Mouse (Mus musculus): Measurements from ENCODE around the gene Tmsb15l. TPM values are rescaled to one million over a fixed set of nuclear protein-coding genes. Genes with fewer than 3 reads are reported as not detected.
"Not testable (repeated sequence)": the region's sequence is repeated elsewhere in the genome, so short reads cannot be mapped to it uniquely, and the experiment has no call there.

Gene Tmsb15l
- 5.6 and 6.3 TPM in 2 replicates for total RNA-seq (2015)
- total RNA-seq (2017) = 24.7 TPM in 2 replicates

DNA sequence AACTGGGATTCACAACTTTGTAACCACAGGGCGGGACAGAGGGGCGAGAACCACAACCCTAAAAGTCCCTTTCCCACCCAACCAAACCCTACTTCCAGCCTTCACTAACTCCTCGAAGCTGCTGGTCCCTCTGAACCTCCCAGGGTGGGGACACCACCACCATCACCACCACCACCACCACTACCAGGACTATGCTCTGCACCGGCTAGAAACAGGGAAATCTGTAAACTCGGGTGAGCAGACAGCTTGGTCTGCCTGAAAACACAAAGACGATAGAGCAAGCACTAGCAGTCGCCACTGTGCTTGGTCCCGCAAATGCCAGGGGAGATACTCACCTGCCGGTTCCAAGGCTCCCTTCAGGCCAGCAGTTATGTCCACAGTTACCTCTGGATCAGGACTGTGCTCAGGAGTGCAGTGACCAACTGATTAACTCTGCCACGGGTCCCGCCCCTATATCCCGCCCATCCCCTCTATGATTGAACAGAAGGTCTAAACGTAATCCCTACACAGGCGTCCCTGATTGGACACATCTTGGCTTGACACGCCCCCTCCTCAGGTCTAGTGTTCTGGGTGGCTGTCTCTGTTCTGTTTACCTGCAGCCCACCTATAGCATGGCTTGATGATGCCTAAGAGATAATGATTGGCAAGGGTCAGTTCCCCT is at the start of gene Tmsb15l, which contains the start of gene Tmsb15b1:
Gene Tmsb15l (minus strand): TSS at position 446 of the 661 bp plus-strand sequence.
Gene Tmsb15b1 (minus strand): TSS at position 451 of the 661 bp plus-strand sequence.
- peak; percentile 98 for ATAC-seq (replicated peaks; ENCODE audit: poor library complexity)

DNA sequence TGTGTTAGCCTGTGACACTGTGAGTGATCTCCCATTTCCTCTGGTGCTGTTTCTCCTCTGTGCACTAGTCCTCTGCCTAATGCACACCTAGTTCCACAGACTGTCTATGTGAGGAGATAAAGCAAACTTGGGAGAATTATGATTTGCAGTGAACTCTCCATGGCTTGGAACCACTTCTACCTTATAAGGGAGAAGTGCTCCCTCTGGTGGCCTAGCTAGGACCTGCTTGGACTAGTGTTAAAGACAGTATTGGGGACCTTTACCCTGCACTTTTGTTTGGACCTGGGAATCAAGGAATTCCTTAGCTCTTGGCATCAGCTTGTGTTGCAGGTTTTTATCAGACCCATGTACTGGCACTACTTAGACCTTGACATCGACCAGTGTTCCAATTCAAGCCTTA is 42.6 kb upstream of the Tmsb15l start:
- peak; percentile 88 for ATAC-seq (replicated peaks; ENCODE audit: poor library complexity)

DNA sequence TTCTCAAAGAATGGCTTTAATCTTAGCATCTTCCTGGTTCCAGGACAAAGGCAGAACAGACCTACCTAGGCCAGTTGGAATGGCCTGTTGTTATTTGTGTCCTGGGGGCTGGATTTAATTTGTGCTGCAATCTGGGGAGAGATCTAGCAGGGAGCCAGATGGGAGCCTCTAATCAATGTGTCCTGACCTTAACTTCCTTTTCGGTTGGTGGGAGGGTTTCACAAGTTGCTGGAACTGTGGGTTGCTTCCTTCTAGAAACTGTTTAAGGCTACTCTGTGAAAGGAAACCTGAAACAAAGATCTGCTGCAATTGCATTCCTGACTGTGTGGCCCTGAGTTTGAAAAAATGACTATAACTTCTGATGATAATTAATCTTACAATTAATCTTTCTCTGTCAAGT is 41.0 kb upstream of the Tmsb15l start:
- ATAC-seq (replicated peaks; ENCODE audit: poor library complexity) = peak; percentile 72

DNA sequence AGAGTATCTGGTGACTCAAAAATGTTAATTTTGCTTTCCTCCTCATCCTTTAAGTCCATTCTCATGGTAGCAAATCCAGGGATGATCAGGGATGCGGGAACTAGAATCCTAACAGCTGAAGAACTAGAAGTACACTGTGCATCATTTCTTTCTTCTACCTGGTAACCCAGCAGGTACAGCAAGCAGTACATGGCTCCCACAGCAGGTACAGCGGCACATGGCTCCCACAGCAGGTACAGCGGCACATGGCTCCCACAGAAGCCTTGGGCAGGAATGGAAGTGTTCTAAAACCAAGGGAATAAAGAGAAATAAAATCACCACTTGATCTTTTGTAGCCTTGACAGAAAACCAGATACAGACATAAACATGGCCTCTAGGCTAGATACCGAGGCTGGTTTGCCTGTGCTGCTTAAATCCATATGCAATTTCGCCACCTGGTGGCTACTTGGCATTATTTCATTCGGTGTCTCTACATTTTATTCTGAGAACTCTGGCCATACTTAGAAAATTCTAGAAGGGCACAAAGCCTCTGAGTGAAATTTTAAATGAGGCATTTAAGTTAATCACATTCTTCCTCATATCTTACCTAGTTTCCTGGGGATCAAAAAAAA is 38.5 kb upstream of the Tmsb15l start:
- peak; percentile 83 for ATAC-seq (replicated peaks; ENCODE audit: poor library complexity)

DNA sequence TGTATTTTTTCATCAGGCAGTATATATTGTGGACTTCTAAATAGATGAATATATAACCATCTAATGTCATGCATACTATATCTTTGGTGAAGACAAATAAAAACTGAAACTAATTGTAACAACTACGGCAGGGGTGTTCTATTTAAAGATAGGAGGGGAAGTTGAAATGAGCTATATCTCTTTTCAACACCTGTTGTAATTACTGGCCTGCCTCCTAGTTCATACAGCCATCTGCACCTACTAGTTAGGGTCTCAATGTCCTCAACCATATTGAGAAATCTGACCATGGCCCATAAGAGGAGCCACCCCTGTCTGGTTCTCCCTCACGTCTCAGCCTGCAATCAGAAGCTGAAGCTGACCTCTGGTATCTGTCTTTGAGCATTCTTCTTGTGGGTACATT is 19.6 kb upstream of the Tmsb15l start:
- no peak for ATAC-seq (replicated peaks; ENCODE audit: poor library complexity)

DNA sequence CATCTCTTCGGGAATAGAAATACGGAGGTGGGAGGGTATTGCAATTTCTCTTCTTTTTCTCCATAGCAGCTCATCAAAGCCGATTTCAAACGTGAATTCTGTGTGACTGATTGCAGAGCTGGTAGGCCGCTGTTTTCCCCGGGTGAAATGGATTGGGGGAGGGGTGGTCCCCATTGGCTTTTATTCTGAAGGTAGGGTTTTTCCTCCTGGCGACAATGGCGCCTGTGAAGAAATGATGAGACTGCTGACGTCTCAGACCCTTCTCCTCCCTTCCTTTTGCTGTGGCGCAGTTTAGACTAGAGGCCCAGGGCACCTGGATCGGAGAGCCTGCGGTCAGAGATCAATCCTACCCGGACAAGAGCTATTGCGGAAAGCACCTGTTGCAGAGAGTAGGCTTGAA is 17.0 kb upstream of the Tmsb15l start:
- no peak for ATAC-seq (replicated peaks; ENCODE audit: poor library complexity)

DNA sequence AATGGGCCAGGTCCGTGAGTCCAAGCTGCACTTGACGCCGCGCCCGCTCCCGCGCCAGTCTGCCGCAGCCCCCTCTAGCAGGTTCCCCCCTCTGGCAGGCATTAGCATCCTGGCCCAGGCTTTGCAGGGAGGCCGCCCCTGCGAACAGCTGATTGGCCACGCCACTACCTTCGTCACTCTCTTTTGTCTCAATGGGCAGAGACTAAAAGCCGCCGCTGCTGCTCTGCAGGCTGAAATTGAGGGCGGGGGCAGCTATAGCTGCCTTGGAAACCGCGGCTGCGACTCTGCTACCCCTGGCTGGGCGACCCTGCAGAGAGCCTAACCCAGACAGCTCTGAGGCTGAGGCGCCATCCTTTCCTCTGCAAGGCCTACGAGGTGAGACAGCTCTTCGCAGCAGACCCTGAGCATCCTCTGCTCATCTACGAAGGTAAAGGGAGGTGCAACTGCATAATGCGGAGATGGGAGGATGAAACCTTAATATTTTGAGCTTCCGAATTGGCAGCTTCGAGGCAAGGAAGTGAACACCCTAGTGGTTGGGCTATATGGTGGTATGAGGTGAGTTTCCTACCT is 16.4 kb upstream of the Tmsb15l start, which contains the start of gene Zcchc18:
Gene Zcchc18 (plus strand): TSS at position 178 of the 570 bp plus-strand sequence.
- ATAC-seq (replicated peaks; ENCODE audit: poor library complexity) = peak; percentile 85

DNA sequence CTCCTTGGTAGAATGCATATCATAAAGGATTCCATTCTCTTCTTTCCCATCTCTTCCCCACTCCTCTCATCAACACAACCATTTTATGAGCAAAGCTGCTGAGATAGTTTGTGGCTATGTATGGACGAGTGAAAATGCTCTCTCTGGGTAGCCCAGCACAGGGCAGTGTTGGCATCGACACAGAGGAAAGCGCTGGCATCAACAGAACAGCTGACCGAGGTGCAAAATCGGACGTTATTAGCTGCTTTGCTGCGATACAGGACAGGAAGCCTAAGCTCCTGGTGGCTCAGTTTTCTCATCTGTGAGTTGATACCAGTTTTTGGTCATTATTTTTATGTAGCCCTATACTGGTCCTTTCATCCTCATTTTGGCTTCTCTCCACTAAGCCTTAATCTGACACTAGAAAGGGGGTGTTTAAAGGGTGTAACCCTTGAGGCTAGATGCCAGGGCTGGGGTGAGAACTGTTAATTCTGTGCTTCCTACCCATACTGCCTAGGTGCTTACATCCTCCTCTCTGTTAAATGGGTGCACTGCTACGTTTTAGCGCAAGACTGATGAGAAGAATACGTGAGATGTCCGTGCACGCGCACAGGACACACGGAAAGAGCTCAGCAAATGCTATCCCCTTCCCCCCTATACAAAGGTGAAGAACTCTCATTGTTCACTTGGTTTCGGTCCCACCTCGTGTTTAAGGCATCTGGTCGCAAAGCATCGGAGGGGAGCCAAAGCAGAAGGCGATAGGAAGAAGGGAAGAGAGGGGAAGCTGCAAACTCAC is 15.7 kb upstream of the Tmsb15l start:
- ATAC-seq (replicated peaks; ENCODE audit: poor library complexity) = peak; percentile 17; the same call in 1 of the 2 replicates

DNA sequence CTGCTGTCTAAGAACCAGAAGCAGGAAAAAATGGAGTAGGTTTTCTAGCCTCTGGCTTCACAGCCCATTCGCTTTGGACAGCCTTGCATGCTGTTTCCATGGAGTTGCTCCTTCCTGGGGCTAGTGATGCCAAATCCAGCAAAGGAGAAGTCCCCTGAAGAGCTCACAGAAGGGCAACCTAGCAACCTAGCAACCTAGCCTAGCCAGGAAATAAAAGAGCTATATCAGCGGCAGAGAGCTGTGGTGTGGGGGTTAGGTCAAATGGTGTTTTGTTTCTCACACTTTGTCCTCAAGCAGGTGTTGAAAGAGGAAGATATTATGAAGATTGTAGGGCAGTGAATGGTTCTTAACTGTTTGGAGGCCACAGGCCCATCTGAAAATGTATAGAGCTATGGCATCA is 14.6 kb upstream of the Tmsb15l start:
- no peak for ATAC-seq (replicated peaks; ENCODE audit: poor library complexity)

DNA sequence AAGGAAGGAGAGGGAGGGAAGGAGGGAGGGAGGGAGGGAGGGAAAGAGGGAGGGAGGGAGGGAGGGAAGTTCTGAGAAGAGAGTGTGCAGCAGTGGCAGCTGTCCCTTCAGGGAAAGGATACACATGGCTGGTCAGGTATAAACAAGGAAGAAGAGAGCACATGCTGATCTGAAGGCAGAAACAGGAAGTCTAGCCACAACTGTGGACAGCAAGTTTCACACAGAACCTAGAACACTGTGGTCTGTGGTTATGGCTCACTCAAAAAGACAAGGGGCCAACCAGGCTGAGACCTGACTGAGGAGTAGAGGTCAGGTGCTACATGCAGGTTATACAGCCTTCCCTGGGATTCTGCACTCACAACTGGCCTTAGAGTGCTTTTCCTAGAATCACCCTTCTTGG is 9.4 kb upstream of the Tmsb15l start:
- ATAC-seq (replicated peaks; ENCODE audit: poor library complexity) = peak; percentile 99

DNA sequence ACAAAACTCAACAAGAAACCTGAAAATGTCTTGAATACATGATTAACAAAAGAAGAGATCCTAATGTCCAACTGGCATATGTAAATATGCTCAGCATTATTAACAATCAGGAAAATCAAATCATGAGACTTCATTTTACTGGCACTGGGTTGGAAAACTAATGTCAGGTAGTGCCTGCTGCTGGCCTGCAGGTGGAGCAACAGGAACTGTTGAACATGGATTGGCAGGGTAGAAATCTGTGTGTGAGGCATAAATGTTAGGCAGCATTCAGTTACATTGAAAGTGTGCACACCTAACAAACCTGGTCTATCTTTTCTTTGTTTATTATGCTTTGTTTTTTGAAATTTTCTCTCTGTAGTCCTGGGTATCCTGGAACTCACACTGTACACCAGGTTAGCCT is 1.9 kb upstream of the Tmsb15l start:
- peak; percentile 74 for ATAC-seq (replicated peaks; ENCODE audit: poor library complexity)

DNA sequence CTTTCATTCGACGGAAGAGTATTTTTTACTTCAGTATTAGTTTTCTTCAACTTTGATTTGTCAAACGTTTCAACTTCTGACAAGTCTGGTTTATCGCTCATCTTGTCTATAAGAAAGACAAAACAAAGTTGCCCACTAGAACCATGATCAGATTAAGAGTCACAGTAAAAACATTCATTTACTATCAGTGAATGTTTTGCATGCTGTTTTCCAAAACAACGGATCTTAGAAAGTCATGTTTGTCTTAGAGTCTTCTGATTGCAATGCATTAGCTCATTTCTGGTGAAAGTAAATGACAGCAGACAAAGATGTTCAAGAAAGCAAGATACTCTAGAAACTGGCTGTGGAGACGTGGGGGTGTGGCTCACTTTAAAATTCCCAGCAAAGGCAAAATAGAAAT is 1.3 kb downstream of the Tmsb15l start, which contains the start of gene Tmsb15b2:
Gene Tmsb15b2 (minus strand): TSS at position 101 of the 400 bp plus-strand sequence.
- ATAC-seq (replicated peaks; ENCODE audit: poor library complexity) = not testable (repeated sequence)

DNA sequence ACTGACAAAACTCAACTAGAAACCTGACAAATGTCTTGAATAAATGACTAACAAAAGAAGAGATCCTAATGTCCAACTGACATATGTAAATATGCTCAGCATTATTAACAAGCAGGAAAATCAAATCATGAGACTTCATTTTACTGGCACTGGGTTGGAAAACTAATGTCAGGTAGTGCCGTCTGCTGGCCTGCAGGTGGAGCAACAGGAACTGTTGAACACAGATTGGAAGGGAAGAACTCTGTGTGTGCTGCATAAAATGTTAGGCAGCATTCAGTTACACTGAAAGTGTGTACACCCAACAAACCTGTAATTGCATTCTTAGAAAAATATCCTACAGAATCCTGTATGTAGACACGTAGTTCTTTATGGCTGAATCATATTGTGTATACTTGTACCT is 17.0 kb downstream of the Tmsb15l start:
- peak; percentile 70 for ATAC-seq (replicated peaks; ENCODE audit: poor library complexity)

DNA sequence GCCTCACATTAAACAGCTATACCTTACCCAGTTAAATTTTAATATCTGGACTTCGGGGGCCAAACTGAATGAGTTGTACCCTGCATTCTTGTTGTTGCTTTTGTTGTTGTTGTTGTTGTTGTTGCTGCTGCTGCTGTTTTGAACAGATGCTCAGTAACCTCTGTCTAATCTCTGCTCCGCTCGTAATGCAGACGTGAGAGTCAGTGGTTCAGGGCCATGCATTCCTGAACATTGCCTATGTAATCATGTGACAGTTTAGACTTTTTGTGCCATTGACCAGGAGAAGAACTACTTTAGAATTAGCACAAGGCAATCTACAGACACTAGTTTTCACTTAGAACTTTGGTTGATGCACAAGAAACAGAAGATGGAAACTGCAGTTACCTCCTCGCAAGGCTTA is 18.4 kb downstream of the Tmsb15l start:
- ATAC-seq (replicated peaks; ENCODE audit: poor library complexity) = not testable (repeated sequence)

DNA sequence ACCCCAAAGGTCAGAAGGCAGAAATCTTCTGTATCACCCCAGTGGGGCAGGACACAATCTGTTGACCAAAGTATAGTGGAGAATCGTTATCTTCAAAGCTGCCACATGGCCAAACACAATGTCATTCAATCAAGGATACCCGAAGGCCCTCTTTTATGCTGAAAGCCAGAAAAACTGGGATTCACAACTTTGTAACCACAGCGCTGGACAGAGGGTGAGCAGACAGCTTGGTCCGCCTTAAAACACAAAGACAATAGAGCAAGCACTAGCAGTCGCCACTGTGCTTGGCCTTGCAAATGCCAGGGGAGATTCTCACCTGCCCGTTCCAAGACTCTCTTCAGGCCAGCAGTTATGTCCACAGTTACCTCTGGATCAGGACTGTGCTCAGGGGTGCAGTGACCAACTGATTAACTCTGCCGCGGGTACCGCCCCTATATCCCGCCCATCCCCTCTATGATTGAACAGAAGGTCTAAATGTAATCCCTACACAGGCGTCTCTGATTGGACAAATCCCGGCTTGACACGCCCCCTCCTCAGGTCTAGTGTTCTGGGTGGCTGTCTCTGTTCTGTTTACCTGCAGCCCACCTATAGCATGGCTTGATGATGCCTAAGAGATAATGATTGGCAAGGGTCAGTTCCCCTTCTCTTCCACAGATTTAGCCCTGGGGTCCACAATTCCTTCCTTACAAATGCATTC is 18.9 kb downstream of the Tmsb15l start:
- ATAC-seq (replicated peaks; ENCODE audit: poor library complexity) = peak; percentile 91

DNA sequence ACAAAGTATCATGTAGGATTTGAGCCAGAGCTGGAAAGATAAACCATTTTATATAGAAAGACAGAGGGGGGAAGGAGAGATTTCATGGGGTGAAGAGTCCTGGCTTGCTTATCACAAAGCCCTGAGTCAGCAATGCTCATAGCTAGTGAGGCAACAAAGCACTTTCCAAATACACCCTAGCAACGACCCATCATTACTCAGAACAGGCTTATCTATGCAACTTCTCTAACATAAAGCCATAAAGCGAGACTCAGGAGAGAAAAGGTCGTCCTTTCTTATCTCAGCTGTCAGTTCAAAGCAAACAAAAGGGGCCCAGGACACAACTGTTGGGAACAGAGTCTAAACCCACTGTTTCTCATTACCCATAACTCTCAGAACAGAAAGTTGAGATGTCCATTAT is 38.7 kb downstream of the Tmsb15l start:
- no peak for ATAC-seq (replicated peaks; ENCODE audit: poor library complexity)

DNA sequence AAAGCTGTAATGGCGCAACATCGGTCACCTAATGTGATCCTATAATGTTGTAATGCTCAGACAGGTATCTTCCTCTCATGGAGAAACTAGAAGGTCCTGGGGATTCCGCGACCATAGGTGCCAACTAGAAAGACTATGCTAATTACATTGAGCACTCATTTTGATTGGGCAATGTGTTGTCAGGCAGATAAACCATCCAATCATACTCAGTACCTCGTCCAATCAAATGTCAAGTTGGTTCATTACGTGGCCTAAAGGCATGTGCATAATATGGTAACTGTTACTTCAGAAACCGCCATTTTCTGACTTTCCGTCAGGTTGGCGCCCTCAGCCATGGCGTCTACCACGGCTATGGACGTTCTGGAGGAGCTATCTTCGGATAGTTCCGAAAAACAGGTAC is 49.6 kb downstream of the Tmsb15l start, which contains the start of gene H2bfm:
Gene H2bfm (plus strand): TSS at position 295 of the 400 bp plus-strand sequence.
- ATAC-seq (replicated peaks; ENCODE audit: poor library complexity) = no peak

DNA sequence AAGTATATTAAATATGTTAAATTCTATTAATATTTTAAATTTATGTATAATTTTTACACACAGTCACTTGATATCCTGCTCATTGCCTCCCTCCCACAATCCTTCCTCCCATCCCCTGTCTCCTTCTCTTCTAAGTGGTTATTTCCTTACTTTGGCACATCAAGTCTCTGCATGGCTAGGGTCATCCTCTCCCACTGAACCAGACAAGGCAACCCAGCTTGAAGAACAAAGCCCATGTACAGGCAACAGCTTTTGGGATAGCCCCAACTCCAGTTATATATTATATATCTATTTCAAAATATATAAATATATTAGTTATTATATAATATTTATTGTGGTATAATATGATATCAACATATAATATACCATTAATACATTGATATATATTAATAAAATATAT is 50.8 kb downstream of the Tmsb15l start:
- ATAC-seq (replicated peaks; ENCODE audit: poor library complexity) = no peak

All from megakaryocyte progenitor cell, adult 5-6 weeks (primary cell).